Mouse (Mus musculus): ENCODE measurements at regions not wholly inside any gene's neighbourhood (a gene's known extent, or its start where the extent isn't known, plus 50 kb on each side); places are given as distances from the start of the nearest gene placed in this dataset.

- DNase-seq (ENCODE audit: low spot score in 2 of 2): no peak
Measured at GRCm38 (mm10) chr10:43748300-43748699, 153.2 kb downstream of the Qrsl1 start.

DNA sequence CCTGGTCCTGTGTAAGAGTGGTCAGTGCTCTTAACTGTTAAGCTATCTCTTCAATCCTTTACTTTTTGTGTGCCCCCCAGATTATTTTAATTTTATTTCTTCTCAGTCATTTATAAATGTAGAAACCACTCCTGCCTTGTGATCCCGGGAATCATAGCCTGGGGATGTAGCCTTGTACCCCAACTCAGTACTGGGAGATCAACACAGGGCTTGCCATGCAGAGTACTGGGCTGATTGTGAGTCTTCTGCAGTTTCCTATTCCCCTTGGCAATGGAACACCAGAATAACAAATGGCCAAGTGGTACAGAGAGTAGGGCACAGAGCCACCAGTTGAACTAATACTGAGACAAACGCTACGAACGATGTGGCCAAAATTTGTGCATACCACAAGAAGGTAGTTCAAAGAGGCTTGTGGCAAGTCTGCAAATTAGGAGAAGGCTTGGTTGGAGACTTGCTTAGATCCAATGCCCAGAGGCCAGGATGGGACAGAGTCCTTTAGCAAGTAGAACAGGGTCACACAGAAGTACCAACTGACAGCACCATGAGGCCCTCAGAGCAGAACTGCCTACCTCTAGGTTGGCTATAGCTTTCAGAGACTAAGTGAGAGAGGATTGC is 151.9 kb downstream of the Qrsl1 start:
- DNase-seq (ENCODE audit: low spot score in 2 of 2): no peak

- no peak for DNase-seq (ENCODE audit: low spot score in 2 of 2)
Measured at GRCm38 (mm10) chr10:43750401-43750800, 151.1 kb downstream of the Qrsl1 start.

DNA sequence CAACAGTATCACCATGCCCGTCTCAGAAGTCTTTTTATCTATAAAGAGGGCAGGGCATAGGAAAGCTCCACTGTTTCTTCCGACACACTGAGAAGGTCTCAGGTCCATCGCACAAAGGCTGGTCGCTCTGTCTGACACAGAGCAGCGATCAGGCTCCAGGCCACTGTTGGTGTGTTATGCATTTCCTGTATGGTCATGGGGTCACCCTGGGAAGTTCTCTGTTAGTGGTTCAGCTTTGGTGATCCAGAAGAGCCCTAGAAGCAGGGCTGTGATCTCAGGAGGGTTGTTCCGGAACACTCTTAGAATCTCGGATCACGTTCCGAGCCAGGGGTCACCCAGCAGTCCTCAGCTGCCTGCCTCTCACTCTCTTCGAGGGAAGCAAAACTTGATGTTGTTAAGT is 150.7 kb downstream of the Qrsl1 start:
- DNase-seq (ENCODE audit: low spot score in 2 of 2): no peak

DNA sequence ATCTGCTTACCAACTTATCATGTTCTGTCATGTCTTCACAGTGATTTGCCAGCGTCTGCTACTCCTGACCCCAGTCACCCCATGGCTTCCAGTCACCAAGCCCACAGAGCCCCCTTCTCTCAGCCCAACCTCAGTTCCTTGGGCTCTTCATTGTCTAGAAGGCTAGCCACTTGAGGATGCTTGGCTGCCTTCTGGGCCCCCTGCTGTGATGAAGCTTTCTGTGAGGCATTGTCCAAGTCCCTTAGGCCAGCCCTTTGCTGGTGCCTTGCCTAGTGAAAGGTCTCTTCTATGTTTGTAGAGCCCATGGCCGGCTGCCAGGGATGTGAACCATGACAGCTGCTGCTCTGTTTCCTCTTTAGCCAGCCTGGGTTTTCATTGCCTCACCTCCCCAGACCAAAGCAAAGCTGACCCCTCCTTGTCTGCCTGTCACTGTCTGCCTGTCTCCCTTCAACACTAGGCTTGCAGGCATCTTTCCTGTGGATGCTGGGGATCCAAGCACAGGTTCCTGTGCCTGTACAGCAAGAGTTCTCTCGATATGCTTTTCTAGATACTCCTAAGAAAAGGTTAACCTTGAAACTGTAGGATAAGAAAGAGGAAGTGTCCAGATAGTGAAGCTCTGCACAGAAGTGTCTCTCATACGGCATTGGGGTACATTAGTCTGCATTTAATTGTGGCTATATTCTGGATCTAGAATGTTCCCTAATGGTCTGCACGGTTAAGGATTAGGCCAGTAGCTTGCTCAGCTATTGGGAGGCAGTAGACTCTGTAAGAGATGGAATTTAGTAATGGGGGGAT is 149.5 kb downstream of the Qrsl1 start:
- no peak for DNase-seq (ENCODE audit: low spot score in 2 of 2)

DNA sequence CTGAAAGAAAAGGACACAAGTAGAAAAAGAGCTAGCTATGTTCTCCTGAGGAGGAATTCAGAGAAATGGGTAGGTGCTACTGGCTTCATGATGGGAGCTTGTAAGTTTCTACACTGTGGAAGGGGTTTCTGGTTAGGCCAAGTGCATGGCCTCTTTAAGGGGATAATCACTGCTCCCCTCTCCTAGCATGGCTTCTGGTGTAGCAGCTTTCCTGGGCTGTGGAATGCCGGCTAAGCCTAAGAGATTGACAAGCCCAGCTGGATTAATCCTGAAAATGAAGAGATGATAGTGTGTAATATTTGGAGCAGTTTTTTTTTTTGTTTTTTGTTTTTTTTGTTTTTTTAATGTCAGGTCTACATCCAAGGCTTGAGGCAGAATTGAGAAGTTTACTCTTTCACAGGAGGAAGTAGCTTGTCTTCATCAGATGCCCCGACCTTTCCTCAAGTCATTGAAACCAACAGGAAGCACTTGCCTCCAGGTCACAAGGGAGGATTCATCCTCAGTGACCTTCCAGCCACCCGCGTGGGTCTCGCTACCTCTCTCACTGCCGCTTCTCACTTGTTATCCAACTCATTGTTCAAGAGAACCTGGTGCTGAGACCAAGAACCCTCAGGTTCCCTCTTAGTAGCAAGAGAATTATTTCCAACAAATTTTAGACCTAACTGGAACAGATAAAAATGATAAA is 144.5 kb downstream of the Qrsl1 start:
- DNase-seq (ENCODE audit: low spot score in 2 of 2): no peak

GRCm38 (mm10) chr10:43758124-43759025 is 143.2 kb downstream of the Qrsl1 start:
- no peak for DNase-seq (ENCODE audit: low spot score in 2 of 2)

DNA sequence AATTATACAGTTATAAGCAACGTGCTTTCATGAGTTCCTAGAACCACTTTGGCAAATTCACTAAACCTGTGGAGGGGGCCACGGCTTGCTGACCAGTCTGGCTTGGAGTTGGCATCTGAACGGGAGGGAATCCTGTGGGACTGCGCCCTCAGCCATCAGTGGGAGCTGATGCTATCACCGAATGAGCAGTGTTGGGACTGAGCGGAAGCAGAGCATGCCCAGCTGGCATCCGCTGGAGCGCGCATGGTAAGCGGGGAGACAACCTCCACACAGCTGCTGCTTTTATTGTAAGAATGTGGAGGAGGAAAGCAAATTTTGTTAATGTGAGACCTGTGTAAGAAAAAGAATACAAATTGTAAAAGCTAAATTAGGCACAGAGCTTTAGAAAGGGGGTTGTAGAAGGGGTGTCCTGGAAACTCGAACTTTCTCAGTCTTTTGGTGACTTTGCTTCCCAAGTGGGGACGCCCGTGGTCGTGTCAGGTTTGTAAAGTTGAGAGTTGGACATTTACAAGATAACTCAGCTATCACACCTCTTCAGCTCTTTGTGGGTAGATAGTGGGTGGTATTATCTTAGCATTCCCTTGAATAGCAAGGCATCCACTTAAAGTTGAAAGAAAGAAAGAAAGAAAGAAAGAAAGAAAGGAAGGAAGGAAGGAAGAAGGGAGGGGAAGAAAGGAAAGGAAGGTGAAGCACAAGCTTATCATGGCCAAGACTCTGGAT is 142.2 kb downstream of the Qrsl1 start:
- no peak for DNase-seq (ENCODE audit: low spot score in 2 of 2)

DNA sequence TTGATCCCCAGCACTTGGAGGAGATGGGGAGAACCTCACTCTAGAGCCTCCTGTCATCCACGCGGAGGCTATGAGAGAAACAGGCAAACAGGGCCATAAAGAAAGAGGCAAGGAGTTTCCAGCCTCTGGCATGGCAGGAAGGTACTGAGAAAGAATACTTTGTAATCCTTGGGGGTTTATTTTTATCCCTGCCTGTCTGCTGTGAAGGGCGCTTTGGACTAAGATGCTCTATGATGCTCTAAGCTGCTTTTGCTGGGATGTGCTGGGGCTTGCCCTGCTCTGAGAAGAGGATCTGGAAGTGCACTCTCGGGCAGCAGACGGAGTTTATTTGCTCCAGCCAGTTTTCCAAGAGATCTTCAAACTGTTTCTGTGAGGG is 141.7 kb downstream of the Qrsl1 start:
- no peak for DNase-seq (ENCODE audit: low spot score in 2 of 2)

- no peak for DNase-seq (ENCODE audit: low spot score in 2 of 2)
Measured at GRCm38 (mm10) chr10:43761979-43762570, 139.5 kb downstream of the Qrsl1 start.

DNA sequence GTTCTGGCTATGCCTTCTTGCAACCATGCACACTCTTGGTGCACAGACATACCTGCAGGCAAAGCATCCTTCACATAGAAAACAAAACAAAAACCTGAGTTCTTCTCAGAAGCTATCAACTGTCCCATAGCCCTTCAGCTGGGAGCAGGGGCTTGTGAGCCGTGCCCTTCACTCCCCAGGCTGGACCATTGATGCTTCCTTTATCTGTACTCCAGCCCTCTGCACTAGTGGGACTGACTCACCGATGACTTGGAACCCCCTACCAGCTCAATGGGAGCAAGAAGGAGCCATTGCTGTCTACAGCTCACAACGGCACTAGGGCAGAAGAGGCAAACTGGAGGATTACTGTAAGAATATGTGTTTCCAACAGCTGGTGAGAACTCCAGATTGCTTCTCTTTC is 137.0 kb downstream of the Qrsl1 start:
- no peak for DNase-seq (ENCODE audit: low spot score in 2 of 2)

- no peak for DNase-seq (ENCODE audit: low spot score in 2 of 2)
Measured at GRCm38 (mm10) chr10:43765275-43765674, 136.3 kb downstream of the Qrsl1 start.

- no peak for DNase-seq (ENCODE audit: low spot score in 2 of 2)
Measured at GRCm38 (mm10) chr10:43765829-43766486, 135.6 kb downstream of the Qrsl1 start.

DNA sequence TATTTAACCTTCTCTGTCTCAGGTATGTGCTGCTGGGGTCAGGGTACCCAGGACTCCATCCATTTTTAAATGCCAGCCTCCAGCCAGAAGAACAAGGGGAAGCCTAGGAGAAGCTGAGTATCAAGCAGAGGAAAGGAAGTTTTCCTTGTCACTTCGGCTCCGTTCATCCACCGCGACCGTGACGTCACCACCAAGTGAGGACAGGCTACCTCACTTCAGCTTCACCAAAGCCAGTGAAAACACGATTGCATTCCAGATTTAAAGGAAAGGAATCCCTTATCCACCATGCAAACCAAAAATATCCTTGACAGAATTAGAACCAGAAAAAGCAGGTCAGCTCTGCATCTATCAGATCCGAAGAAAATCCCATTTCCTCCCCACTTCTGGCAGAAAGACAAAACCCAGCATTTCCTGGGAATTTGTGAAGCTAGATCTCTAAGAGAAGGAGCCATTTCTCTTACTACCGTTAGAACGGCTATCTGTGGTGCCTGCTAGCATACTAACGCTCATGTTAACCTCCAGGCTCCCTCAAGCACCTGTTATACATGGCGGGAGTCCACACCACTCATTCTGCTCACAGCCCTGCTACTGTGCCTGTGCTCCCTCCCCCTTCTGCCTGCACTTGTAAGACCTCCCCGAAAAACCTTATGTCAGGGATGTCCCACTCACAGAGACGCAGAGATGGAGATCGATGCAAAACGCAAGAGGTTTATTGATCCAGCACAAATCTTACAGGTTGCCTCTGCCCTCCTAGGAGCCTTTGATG is 133.4 kb downstream of the Qrsl1 start:
- no peak for DNase-seq (ENCODE audit: low spot score in 2 of 2)

GRCm38 (mm10) chr10:43769026-43769425 is 132.5 kb downstream of the Qrsl1 start:
- no peak for DNase-seq (ENCODE audit: low spot score in 2 of 2)

GRCm38 (mm10) chr10:43775807-43776206 is 125.7 kb downstream of the Qrsl1 start:
- no peak for DNase-seq (ENCODE audit: low spot score in 2 of 2)

- no peak for DNase-seq (ENCODE audit: low spot score in 2 of 2)
Measured at GRCm38 (mm10) chr10:43777612-43778600, 123.6 kb downstream of the Qrsl1 start.

DNA sequence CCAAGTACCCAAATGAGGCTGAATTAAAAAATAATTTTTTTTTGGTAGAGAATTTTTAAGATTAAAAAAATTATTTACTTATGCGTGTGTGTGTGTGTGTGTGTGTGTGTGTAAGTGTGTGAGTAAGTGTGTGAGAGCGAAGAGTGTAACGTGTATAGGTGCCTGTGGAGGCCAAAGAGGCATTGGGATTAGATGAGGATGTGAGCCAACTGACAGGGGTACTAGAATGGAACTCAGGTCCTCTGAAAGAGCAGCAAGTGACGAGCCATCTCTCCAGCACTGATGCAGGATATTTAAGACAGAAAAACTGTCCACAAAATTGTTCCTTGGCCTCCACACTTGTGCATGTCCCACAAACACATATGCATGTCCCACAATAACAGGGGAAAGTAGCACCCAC is 121.0 kb downstream of the Qrsl1 start:
- DNase-seq (ENCODE audit: low spot score in 2 of 2): no peak

Measured in urinary bladder, postnatal 36 days (tissue).